Mouse (Mus musculus): ENCODE data around the gene Olfr554.

GRCm38 (mm10) chr7:102638132-102638531 is at the start of gene Olfr554:
- TF ChIP-seq CTCF (IDR thresholded peaks at IDR 0.05; ENCODE audit: control insufficient read depth, insufficient read depth, insufficient read length) (no peak), CEBPB (IDR thresholded peaks at IDR 0.05; ENCODE audit: low read depth) (no peak), MYOG (IDR thresholded peaks at IDR 0.05; ENCODE audit: control insufficient read depth, extremely low read depth, insufficient read length) (no peak), MAX (IDR thresholded peaks at IDR 0.05) (no peak), USF1 (IDR thresholded peaks at IDR 0.05; ENCODE audit: low read depth) (no peak)
